Mouse (Mus musculus) 3134 (cell line): Measurements from ENCODE around the gene Acot7.

Experiments
- DNase-seq: peaks from one replicate; pipeline ENCODE4 v3.0.0-alpha.2; 2011; ENCODE audit warnings: low spot score; ENCODE audit not compliant: insufficient read length; ENCODE audit errors: extremely low read depth

The Acot7 gene

DNA sequence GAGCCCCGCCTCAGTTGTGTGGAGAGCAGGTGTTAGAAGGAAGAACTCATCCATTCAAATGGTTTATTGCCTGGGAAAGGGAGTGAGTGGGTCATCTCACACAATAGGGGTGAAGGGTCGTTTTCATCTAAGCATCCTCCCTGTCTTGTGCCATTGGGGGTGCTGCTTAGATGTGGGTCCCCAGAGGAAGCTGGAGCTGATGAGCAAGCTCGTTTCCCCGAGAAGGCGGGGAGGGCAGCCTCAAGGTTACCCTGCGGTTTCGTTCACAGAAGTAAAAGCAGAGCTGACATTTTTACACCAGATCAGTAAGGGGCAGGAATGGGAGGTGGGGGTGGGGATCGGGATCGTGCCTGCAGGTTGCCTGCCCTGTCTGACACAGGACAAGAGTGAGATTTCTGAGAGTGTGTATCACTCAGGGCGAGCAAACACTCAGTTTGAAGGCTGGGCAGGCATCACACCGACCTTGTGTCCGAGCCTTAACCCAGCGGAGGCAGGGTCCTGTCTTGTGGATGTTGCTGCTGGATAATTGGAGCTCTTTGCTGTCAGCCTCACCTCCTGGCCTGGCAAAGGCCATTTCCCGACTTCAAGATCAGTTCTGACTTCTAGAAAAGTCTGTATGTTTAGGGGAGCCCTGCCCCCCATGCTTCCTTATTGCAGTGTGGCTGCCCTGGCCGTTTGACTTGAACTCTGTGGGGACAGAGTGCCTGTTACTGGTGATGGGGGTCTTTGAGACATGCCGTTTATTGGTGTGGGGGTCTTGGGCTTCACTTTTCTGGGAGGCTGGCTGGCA lies 1.2 kb downstream of the Acot7 start:
- DNase-seq, result peak; percentile 34

DNA sequence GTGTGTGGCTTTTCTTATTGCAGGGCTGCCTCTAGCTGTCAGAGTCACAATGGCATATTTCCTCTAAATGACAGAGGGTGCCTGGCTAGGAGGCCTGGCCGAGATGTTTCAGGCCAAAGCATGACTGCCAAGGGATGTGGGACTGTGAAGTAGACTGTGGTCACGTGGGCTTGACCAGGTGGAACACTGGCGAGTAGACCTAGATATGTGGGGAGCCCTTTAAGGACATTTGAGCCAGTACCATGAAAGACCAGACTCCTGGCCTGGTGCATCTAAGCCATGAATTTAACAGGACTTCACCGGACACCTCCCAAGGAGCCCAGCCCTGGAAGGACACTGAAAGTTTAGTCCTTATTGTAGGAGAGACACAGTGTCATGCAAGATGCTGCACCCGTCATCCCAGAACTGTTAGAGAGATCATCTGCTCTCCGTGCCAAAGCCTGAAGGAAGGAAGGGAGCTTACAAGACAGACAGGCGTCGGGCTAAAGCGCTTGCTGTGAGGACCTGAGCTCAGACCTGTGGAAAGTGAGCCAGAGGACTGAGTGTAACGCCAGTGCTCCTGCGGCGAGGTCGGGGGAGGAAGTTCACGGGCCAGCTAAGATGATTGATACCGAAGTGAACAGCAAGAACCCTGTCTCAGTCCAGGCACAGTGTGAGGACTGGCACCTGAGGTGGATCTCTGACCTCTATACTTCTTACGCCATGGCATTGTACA lies 2.2 kb downstream of the Acot7 start:
- no peak for DNase-seq

DNA sequence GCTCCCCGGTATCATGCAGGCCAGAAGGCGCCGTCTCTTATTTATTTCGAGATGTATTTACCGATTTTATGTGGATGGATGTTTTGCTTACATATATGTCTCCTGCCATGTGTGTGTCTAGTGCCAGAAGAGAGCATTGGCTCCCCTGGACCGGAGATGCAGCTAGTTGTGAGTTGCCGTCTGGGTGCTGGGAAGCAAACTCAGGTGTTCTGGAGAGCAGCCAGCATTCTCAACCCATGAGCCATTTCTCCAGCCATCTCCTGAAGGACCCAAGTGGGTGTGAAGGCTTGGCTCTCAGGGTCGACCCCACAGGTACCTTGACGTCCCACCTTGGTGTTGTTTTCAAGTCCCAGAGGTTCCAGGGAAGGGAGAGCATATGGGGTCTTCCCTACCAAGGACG lies 4.3 kb downstream of the Acot7 start:
- no peak for DNase-seq

DNA sequence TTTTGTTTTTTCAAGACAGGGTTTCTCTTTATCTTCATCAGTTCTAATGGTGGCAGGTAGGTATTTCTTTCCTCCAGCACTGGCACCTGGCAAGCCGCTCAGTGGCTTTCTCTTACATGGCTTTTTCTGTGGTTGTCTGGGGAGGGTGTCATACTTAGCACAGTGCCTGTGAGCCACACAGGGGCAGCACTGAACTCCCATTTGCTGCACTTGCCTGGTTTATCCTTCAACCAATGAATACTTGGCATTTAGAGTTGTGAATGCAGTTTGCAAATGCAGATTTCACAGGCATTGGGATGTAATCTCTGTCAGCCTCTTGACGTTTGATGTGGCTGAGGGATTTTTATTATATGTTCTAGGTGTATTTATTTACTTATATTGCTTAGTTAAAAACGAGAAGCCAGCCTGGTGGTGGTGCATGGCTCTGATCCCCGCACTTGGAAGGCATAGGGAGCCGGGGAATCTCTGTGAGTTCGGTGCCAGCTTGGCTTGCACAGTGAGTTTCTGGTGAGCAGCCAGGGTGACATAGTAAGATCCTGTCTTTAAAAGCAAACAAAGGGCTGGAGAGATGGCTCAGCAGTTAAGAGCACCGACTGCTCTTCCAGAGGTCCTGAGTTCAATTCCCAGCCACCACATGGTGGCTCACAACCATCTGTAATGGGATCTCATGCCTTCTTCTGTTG lies 6.6 kb downstream of the Acot7 start:
- DNase-seq, result peak; percentile 41

DNA sequence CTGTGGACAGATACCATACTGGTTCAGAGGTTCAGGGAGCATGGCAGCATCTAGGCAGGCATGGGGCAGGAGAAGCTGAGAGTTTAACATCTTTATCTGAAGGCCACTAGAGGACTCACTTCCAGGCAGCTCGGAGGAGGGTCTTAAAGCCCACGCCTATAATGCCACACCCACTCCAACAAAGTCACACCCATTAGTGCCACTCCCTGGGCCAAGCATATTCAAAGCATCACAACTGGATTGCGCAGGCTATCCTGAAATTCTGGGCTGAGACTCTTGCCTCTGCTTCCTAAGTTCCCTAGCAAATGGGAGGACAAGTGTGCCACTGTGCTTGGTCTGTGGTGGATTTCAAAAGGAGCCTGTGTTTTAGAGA lies 7.2 kb downstream of the Acot7 start:
- DNase-seq, result no peak

DNA sequence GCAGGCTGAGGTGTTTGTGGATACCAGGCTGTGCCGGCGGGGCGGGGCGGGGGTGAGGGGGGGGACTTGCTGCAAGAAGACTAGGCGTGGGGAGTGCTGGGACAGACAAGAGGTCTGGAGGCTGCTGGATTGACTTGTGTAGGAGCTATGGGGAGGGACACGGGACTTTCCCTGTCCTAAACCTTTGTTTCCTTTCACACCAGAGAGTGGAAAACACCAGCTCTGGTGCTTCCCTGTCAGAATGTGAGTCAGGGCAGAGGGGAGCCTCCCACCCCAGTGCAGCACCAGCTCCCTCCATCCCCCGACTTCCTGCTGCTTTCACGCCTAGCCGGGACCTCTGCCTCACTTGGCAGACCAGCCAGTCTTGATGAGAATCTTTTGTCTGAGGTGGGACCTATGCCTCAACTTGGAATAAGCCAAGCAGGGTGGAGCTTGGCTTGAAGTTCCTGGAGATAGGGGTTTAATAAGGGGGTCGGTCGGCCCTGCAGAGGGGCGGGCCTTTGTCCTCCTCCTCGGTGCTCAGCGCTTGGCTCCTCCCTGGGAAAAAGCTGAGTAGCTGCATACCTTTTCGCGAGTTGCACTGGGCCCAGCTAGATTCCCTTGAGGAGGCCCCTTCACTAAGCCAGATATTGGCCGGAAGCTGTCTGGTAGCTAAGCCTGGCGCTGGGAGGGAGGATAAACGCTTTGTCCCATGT lies 7.7 kb downstream of the Acot7 start:
- peak; percentile 65 for DNase-seq

DNA sequence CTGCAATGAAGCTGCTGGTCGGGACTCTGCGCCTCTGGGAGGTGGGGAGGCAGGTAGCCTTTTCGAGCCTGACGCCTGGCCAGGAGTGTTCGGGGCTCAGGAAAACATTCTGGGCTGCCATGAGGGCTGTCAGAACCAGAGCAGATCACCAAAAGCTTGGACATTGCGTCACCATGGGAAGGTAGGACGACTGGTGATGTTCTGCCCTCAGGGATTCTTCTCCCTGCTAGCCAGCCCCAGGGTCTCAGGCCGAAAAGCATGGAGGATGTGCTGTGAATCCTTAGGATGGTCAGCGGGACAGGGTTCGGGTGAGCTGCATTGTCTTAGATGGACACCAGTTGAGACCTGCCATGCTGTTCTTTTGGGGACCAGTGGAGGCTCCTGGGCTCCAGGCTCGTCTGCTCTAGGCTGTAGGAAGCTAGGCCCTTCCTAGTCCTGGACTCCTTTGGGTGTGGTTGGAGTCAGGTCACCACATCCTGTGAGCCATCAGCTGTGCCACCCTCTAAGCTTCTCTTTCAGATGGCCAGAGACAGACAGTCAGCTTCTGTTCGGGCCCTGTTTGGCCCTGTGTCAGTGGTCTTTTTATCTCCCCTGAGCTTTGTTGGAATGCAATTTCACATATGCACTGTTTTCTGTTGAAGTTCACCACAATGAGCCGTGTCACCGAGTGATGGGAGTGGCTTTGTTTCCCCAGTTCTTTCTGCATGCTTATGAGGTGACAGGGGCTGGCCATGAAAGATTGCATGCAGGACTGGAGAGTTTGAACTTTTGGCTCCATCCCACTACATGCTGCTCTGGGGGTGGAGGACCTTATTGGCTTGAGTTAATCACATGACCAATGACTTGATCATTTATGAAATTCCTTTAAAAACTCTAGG lies 8.5 kb downstream of the Acot7 start:
- DNase-seq, result peak; percentile 65

DNA sequence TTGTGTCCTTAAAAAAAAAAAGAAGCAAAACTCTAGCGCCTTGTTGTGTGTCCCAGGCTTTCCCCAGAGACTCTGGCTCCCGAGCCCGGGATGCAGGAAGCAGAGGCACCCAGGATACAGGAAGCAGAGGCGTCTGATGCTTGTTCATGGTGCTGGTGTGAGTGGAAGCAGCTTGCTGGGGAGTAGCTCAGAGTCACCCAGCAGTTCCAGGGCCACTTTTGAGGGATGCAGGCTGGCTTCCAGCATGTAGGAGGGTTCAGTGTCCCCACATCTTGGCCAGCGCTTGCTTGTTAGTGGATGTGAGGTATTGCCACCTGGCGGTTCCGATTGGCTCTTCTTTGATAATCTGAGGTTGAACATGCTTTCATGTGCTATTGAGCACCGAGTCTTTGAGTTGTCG lies 9.2 kb downstream of the Acot7 start:
- no peak for DNase-seq

DNA sequence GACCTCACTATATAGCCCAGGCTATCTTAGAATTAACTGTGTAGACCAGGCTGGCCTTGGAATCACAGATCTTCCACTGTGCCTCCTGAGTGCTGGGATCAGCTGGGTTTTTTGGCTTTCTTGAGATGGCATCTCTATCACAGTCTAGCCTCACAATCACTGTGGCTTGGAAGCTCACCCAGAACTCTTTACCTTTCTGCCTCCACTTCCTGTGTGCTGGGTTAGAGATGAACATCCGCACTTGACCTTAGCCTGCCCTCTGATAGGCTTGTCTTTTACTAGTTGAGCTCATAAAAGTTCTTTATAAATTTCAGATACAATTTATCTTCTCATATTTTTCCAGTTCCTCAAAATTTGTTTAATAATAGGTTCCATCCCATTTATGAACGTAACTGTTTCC lies 10.7 kb downstream of the Acot7 start:
- DNase-seq, result no peak

DNA sequence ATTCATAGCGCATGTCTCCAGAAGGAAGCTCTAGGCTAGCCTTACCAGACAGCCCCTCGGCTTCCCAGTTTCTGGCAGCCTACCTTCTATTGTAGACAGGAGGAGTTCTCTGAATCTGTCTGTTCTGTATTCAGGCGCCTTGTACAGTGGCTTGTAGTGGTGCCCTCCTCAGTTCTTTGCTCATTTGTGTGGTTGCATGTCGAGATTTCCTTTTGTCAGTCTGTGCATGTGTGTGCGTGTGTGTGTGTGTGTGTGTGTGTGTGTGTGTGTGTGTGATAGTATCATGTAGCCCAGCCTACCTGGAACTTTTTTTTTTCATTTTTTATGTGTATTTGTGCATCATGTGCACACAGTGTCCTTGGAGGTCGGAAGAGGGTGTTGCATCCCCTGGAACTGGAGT lies 11.1 kb downstream of the Acot7 start:
- no peak for DNase-seq

DNA sequence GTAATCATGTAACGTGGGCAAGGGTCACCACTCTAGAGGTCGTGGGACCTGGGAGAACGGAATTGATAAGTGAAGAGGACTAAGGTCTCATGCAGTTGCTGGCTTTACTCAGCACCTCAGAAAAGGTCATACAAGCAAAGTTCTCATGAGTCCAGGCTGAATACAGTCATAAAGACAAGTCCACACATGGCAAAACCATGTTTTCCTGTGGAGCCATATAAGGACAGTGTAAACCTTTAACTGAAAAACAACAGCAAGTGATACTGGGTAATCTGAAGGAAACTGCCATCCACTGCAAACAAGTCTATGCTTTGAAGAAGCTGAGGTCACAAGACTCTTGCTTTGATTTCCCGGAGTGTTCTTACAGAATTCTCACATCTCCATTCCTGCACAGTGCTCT lies 11.8 kb downstream of the Acot7 start:
- no peak for DNase-seq

DNA sequence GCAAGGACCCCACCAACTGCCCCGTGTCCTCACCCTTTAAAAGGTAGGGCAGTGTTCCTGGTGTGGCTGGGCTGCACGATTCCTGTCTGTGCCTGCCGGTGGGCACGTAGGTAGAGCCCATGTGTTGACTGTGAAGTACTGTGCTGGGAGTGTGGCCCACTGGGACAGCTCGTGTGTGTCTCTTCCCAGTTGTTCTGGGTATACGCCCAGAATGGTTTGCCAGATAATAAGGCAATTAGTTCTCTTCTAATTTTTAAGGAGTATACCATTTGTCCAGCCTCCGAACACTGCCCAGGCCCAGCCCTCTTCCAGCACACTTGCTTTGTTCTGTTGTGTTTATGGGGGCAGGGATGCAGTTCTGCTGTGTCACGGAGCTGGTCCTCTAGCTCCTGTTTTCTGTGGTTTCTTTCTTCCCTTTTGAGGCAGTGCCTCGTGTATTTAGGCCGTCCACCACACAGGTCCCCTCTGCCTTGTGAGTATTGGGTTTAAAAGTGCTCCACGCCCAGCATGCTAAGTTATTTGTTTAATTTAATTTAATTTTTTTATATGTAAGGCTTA lies 12.2 kb downstream of the Acot7 start:
- no peak for DNase-seq

DNA sequence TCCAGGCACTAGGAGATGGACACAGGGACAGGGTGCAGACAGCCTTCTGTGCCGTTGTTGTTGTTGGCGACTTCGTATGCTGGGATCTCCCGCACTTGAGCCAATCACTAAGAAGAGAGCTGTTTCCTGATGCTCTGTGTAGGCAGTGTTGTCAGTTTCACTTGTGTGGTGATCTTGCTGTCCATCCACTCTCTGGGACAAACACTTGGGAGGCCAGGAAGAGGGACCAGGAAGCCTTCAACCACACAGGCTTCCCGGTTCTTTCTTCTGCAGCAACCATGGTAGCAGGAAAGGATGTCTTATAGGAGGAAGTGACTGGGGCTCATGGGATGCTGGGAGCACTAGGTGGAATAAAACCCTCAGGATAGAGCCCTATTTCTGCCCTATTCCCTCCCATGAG lies 12.8 kb downstream of the Acot7 start:
- no peak for DNase-seq

DNA sequence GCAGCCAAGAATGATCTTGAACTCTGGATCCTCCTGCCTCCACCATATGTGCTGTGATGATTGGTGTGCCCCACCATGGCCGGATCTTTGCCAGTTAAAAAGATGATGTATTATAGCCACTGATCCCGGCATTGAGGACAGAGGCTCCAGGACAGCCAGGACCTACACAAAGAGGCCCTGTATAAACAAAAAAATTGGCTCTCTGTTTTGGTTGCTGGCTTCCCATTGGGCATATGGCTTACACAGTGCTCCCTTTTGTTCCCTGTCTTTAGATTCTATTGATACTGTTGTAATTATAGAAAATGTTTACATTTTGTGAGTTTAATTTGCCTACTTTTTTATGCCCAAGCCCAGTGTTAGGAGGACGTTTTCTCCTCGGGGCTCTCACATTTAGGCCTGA lies 14.6 kb downstream of the Acot7 start:
- DNase-seq, result no peak

DNA sequence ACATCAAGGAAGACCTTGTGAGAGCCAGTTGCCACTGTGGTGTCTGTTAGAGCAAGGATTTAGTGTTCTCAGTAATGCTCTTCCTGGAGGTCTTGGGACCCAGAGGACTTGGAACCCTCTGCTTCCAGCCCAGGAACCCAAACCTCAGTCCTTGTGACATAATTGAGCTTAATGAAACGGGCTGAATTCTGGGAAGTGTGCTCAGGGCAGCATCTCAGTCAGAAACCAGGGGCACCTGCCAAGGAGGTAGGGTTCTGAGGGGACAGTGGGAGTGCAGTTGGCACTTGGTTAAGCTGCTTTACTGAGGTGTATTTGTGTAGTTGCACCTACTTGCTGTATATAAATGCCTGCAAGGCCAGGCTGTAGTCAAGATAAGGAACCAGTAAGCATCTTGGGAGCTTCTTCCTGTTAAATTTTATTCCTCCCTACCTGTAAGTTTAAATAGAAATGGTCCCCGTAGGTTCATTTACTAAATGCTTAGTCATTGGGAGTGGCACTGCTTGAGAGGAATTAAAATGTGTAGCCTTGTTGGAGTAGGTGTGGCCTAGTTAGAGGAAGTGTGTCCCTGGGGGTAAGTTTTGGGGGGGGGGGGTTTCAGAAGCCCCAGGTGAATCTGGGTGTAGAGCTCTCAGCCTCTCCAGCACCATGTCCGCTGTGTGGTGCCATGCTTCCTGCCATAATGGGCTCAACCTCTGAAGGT lies 16.7 kb downstream of the Acot7 start:
- no peak for DNase-seq

DNA sequence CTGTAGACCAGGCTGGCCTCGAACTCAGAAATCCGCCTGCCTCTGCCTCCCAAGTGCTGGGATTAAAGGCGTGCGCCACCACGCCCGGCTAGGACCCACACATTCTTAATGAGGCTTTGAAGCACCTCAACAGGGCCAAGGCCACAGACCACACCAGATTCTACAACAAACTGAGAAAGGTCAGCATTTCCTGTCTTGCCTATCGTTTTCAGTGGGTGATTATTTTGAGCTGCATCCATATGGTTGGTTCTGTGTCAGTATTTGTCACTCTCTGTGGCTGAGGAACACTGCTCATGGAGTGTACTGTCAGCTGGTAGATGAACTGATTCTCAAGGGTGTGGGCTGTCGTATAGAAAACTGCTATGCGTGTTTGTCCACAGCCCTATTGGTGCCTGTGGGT lies 18.3 kb downstream of the Acot7 start:
- no peak for DNase-seq

DNA sequence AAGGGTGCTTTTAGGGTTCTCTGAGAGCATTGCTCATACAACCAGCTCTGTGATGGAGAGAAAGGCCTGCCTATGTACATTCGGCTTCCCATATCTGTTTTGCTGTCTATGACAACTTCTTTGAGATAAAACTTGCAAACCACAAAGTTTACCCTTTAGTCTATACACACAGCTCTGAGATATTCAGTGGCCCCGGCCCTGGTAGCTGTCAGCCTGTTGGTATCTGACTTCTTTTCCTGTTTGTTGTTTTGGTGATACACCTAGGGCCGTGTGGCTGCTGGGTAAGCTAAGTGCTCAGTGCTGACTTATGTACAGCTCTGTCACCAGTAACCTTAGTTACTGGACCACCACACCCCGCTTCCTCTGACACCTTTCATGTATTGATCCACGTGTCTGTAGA lies 19.6 kb downstream of the Acot7 start:
- no peak for DNase-seq

DNA sequence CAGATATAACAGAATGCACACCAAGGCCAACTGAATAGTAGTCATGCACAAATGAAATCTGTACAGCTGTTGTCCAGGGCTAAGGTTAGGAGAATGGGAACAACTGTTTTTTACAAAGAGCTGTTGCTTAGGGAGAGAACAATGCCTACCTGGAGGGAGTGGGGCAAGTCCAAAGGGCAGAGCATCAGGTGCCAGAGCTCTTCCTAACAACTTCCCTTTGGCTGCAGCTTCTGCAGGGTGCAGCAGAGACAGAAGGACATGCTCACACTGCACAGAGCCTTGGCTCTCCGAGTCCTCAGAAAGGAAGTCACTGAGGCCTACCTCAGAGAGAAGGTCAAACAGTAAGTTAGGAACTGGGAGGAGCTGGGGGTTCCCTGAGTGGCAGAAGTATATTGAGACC lies 21.7 kb downstream of the Acot7 start:
- no peak for DNase-seq

DNA sequence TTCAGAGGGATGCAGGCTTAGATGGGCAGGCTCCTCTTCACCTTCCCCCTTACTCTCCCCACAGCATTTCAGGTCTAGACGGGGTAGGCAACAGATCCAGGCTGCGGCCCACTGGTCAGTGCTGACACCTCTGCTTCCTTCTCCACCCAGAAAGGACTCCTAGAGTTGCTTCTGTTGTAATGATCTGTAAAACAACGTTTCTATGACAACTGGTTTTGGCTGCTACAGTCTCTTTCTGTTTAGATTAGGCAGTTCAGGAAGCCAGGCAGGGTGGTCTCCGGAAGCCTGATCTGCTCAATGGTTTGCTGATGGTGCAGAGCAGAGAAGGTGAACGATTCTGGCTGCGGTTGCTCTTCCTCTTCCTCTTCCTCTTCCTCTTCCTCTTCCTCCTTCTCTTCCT lies 23.6 kb downstream of the Acot7 start:
- no peak for DNase-seq
